Mouse (Mus musculus) E14TG2a.4 (cell line): ENCODE results near the gene Fam155a.

ENCODE experiments used
- CTCF ChIP-seq: conservative IDR thresholded peaks from 2 replicates; pipeline ENCODE4 v1.5.1; 2014; ENCODE audit warnings: low read length
- NANOG ChIP-seq: IDR thresholded peaks from 2 replicates; pipeline ENCODE4 v1.6.1; 2014; ENCODE audit warnings: borderline replicate concordance, low read length, mixed read lengths
- POU5F1 ChIP-seq: IDR thresholded peaks from 2 replicates; pipeline ENCODE4 v1.6.1; 2014; ENCODE audit warnings: low read length, borderline replicate concordance

DNA sequence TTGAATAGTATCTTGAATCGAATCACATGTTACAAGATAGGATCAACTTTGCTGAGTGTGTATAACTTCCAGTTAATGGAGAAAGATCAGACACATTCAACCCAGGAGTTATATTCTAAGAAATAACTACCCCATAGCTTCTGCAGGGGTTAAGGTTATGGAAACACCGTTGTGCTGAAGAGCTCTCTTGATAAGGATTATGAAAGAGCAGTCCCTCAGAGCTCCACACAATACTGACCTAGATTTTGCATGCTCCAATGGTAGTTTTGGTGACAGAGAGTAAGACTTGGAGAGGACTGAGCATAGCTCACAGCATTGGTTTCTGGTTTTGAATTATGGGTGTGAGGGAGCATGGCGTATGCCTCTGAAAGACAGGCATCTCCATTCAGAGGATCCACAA lies 579.3 kb downstream of the Fam155a start:
- TF ChIP-seq CTCF (no peak), POU5F1 (no peak), NANOG (no peak)
